In genomic region chr9:44496803-44497461, GRCm38 (mm10) we compare ENCODE assay signal across 8 mouse cellular contexts. TPM values are rescaled to one million over a fixed set of nuclear protein-coding genes. Genes with fewer than 3 reads are reported as not detected.
DNase-seq lines count a peak whose midpoint lies in the region; ATAC-seq and TF ChIP-seq lines count a peak whose summit lies in the region.
"Had no signal": no experiment of that assay in that cellular context is flagged by ENCODE, and none has a peak within 500 bp of the region (broad histone marks: within the 10 kb centered on the region; RNA-seq: fewer than 3 reads in every experiment).

No protein-coding gene starts in this region.

- H3K36me3 ChIP-seq in hindbrain, embryonic 12.5 days, result 0 out of 2 replicates have a peak, but pooled peaks cover 2% of the 10 kb centered on the region
- 0 out of 2 replicates have a peak, but pooled peaks cover 2% of the 10 kb centered on the region for H3K36me3 ChIP-seq in hindbrain, embryonic 11.5 days (ENCODE audit: control insufficient read depth, insufficient read depth, low read length)
- no peaks in the 10 kb centered on the region for H3K36me3 ChIP-seq in ES-Bruce4 (ENCODE audit: control insufficient read depth, insufficient read depth, low read length, poor library complexity, severe bottlenecking)
- H3K36me3 ChIP-seq in hindbrain, embryonic 16.5 days (ENCODE audit: control insufficient read depth, insufficient read depth, low read length), result no peaks in the 10 kb centered on the region

- H3K27me3 ChIP-seq in hindbrain, embryonic 12.5 days, result peaks cover 5% of the 10 kb centered on the region; the same call in 1 of the 2 replicates
- no peaks in the 10 kb centered on the region; the same call in 1 of the 2 replicates for H3K27me3 ChIP-seq in hindbrain, embryonic 11.5 days (ENCODE audit: control insufficient read depth, insufficient read depth, low read length)
- H3K27me3 ChIP-seq in ES-Bruce4 (ENCODE audit: control insufficient read depth, insufficient read depth, low read length, poor library complexity, severe bottlenecking), result no peaks in the 10 kb centered on the region
- H3K27me3 ChIP-seq in hindbrain, embryonic 16.5 days (replicated peaks; ENCODE audit: control insufficient read depth, insufficient read depth, low read length), result no peaks in the 10 kb centered on the region

- TF ChIP-seq POLR2A in ES-Bruce4 (IDR thresholded peaks at IDR 0.05; ENCODE audit: insufficient read depth, low read length), result peak; percentile 12

- H3K9me3 ChIP-seq in hindbrain, embryonic 12.5 days (replicated peaks), result no peaks in the 10 kb centered on the region
- no peaks in the 10 kb centered on the region for H3K9me3 ChIP-seq in hindbrain, embryonic 11.5 days (ENCODE audit: control insufficient read depth, low read length)
- no peaks in the 10 kb centered on the region for H3K9me3 ChIP-seq in ES-Bruce4 (replicated peaks; ENCODE audit: control insufficient read depth, insufficient read depth, low read length, poor library complexity, severe bottlenecking)
- H3K9me3 ChIP-seq in hindbrain, embryonic 16.5 days (ENCODE audit: control insufficient read depth, low read length), result no peaks in the 10 kb centered on the region

- DNase-seq in hindbrain, embryonic 11.5 days (ENCODE audit: low spot score), result no peak
- DNase-seq in 416B (ENCODE audit: low read depth), result peak; percentile 32
- DNase-seq in right cerebral cortex, postnatal 25 days, result no peak

- no peak overlapping the region for H3K4me3 ChIP-seq in hindbrain, embryonic 12.5 days
- H3K4me3 ChIP-seq in hindbrain, embryonic 11.5 days (ENCODE audit: low read depth, low read length), result no peak overlapping the region
- peak overlapping the region; percentile 9 for H3K4me3 ChIP-seq in ES-Bruce4 (ENCODE audit: low read depth, low read length)
- H3K4me3 ChIP-seq in hindbrain, embryonic 16.5 days (ENCODE audit: low read length), result no peak overlapping the region

- no peak for ATAC-seq in hindbrain, embryonic 12.5 days (ENCODE audit: low FRiP score)
- no peak for ATAC-seq in hindbrain, embryonic 11.5 days (ENCODE audit: low FRiP score)
- no peak for ATAC-seq in hindbrain, embryonic 16.5 days
- no peak for ATAC-seq in activated CD4-positive, CD25-positive, alpha-beta regulatory T cell, adult 4 months
- ATAC-seq: inflammation-experienced regulatory T-cells, adult 6 months had no signal

- H3K4me1 ChIP-seq in hindbrain, embryonic 12.5 days, result peaks cover 89% of the 10 kb centered on the region
- H3K4me1 ChIP-seq in hindbrain, embryonic 11.5 days (replicated peaks; ENCODE audit: control insufficient read depth, insufficient read depth, low read length), result peaks cover 40% of the 10 kb centered on the region
- H3K4me1 ChIP-seq in ES-Bruce4 (ENCODE audit: control insufficient read depth, insufficient read depth, low read length), result peaks cover 24% of the 10 kb centered on the region
- H3K4me1 ChIP-seq in hindbrain, embryonic 16.5 days (ENCODE audit: control insufficient read depth, insufficient read depth, low read depth, low read length), result peaks cover 82% of the 10 kb centered on the region

- H3K9ac ChIP-seq in hindbrain, embryonic 12.5 days, result peak overlapping the region; percentile 32; the same call in 1 of the 2 replicates
- H3K9ac ChIP-seq in hindbrain, embryonic 11.5 days (ENCODE audit: low read depth, low read length), result no peak overlapping the region
- no peak overlapping the region; the same call in 1 of the 2 replicates for H3K9ac ChIP-seq in ES-Bruce4 (ENCODE audit: low read depth, poor library complexity, severe bottlenecking)
- H3K9ac ChIP-seq in hindbrain, embryonic 16.5 days (ENCODE audit: low read depth, low read length), result 0 out of 2 replicates have a peak overlapping the region, but pooled peaks have one; percentile 32

- TF ChIP-seq EP300 in ES-Bruce4 (IDR thresholded peaks at IDR 0.05; ENCODE audit: insufficient read depth, low read depth, low read length), result peak; percentile 76; the same call in 1 of the 2 replicates

- 56% methylated on average over 12 of the region's 12 CpGs for WGBS in hindbrain, embryonic 12.5 days
- WGBS in hindbrain, embryonic 11.5 days, result 61% methylated on average over 12 of the region's 12 CpGs
- 53% methylated on average over 12 of the region's 12 CpGs for WGBS in hindbrain, embryonic 16.5 days

- H3K4me2 ChIP-seq in hindbrain, embryonic 12.5 days (replicated peaks), result no peak overlapping the region
- no peak overlapping the region for H3K4me2 ChIP-seq in hindbrain, embryonic 11.5 days (replicated peaks; ENCODE audit: low read depth, low read length)
- no peak overlapping the region; the same call in 1 of the 2 replicates for H3K4me2 ChIP-seq in hindbrain, embryonic 16.5 days (ENCODE audit: low read length)

- H3K27ac ChIP-seq in hindbrain, embryonic 12.5 days, result no peak overlapping the region
- H3K27ac ChIP-seq in hindbrain, embryonic 11.5 days (ENCODE audit: low read depth, low read length), result no peak overlapping the region
- peak overlapping the region; percentile 56 for H3K27ac ChIP-seq in ES-Bruce4 (ENCODE audit: insufficient read depth, low read length)
- no peak overlapping the region for H3K27ac ChIP-seq in hindbrain, embryonic 16.5 days (ENCODE audit: low read depth, low read length)

- no peak for TF ChIP-seq CTCF in ES-Bruce4 (IDR thresholded peaks at IDR 0.05; ENCODE audit: low read depth, low read length)

RNA-seq across cellular contexts. Expression of gene Bcl9l, which starts 14.3 kb away (rescaled TPM):
- 12.3 and 15.5 TPM in 2 replicates for polyA plus RNA-seq in hindbrain, embryonic 12.5 days (2016; fragmentation: Nextera tagmentation; extraction: Ambion mirVana)
- polyA plus RNA-seq in hindbrain, embryonic 11.5 days (2014; fragmentation: Nextera tagmentation; extraction: Ambion mirVana), result 8.6 and 10.1 TPM in 2 replicates
- polyA plus RNA-seq in ES-Bruce4 (2011; ENCODE audit: insufficient read depth, insufficient read length, low read depth, missing spikeins), result 22.6 and 25.6 TPM in 2 replicates
- 9.7 and 11.1 TPM in 2 replicates for polyA plus RNA-seq in hindbrain, embryonic 16.5 days (2015; fragmentation: Nextera tagmentation; extraction: Ambion mirVana)
- 10 to 100 TPM; 13.2 to 15.2 TPM for polyA plus RNA-seq in activated CD4-positive, CD25-positive, alpha-beta regulatory T cell, adult 4 months (2017; shearing (Covaris generic))

RNA-seq across cellular contexts. Expression of gene Upk2, which starts 42.2 kb away (rescaled TPM):
- polyA plus RNA-seq in hindbrain, embryonic 12.5 days (2016; fragmentation: Nextera tagmentation; extraction: Ambion mirVana), result not detected in 2 replicates
- 0.83 TPM in 1 of 2 replicates, not detected in the other for polyA plus RNA-seq in hindbrain, embryonic 11.5 days (2014; fragmentation: Nextera tagmentation; extraction: Ambion mirVana)
- 1.7 and 2.5 TPM in 2 replicates for polyA plus RNA-seq in ES-Bruce4 (2011; ENCODE audit: insufficient read depth, insufficient read length, low read depth, missing spikeins)
- not detected in 2 replicates for polyA plus RNA-seq in hindbrain, embryonic 16.5 days (2015; fragmentation: Nextera tagmentation; extraction: Ambion mirVana)
- not detected for polyA plus RNA-seq in activated CD4-positive, CD25-positive, alpha-beta regulatory T cell, adult 4 months (2017; shearing (Covaris generic))
- polyA plus RNA-seq: inflammation-experienced regulatory T-cells, adult 6 months had no signal

RNA-seq across cellular contexts. Expression of gene Foxr1, which starts 56.0 kb away (rescaled TPM):
- not detected in 2 replicates for polyA plus RNA-seq in hindbrain, embryonic 12.5 days (2016; fragmentation: Nextera tagmentation; extraction: Ambion mirVana)
- polyA plus RNA-seq in hindbrain, embryonic 11.5 days (2014; fragmentation: Nextera tagmentation; extraction: Ambion mirVana), result not detected in 2 replicates
- polyA plus RNA-seq in ES-Bruce4 (2011; ENCODE audit: insufficient read depth, insufficient read length, low read depth, missing spikeins), result 1.3 and 1.8 TPM in 2 replicates
- polyA plus RNA-seq in hindbrain, embryonic 16.5 days (2015; fragmentation: Nextera tagmentation; extraction: Ambion mirVana), result not detected in 2 replicates
- polyA plus RNA-seq in activated CD4-positive, CD25-positive, alpha-beta regulatory T cell, adult 4 months (2017; shearing (Covaris generic)), result under 1 TPM in 1 of 2 experiments, not detected in 1; 0.45 TPM

Comparison
In these comparisons a context has a peak if more than half of its experiments do, and no peak if none do; other contexts are left out.
1. H3K9ac ChIP-seq: peak in hindbrain, embryonic 12.5 days (single experiment) and hindbrain, embryonic 16.5 days (single experiment); none in hindbrain, embryonic 11.5 days (single experiment) and ES-Bruce4 (single experiment).